Mouse (Mus musculus) natural killer cell, adult 2 months (primary cell): ENCODE results near the gene Myog.
A peak's percentile ranks its signal among the peaks of the same experiment; 100 is the strongest.

Experiments
- DNase-seq, 2 experiments: peaks; one replicate each; pipeline ENCODE4 v3.0.0; 2022; ENCODE audit warnings: low spot score in 2 of 2

Gene Myog

GRCm38 (mm10) chr1:134320691-134321301, 31.0 kb downstream of the Myog start:
- DNase-seq: no peak

DNA sequence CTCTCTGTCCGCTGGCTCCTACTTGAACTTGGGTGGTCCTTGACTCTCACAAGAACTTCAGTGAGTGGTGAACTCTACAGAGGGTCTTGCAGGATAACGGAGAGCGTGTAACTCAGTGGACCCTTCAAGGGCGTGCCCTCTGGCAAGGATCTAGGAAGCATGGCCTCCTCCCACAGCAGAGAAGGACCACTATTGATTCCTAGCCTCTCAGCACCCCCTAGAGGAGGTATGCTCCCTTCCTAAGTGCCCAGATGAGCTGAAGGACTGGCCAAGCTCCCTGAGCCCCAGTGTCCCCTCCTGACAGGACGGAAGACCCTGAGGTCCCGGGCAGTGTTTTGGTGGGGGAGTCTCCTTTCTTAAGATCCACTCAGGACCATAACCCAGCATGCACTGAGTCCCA, 32.8 kb downstream of the Myog start:
- DNase-seq: no peak

GRCm38 (mm10) chr1:134326841-134327346, 37.1 kb downstream of the Myog start:
- DNase-seq: no peak

GRCm38 (mm10) chr1:134331879-134332635, 42.3 kb downstream of the Myog start:
- DNase-seq: peak; percentile 38 to 63

DNA sequence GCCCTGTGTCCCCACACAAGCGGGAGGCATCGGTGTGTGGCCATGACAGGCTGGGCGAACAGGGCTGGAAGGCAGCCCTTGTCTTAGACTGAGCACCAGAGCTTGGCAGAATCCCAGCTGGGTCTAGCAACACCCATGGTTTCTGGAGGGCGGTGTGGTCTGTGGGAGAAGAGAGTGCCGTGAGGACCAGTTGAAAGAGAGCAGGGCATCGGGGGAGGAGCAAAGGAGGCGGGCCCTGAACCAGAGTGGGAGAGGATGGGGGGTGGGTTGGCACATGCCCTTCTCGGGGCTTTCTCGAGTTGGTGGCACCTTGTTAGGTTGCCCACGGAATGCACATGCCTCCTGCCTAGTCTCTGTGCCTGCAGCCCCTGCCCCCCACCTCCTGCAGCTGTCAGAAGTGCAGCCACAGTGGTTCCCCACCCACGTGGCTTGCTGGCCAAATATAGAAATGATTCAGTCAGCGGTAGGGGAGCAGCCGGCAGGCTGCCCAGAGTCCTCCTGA, 43.0 kb downstream of the Myog start, which contains the start of gene Ppfia4:
Gene Ppfia4, minus strand, starts transcription at position 159 of the 502 bp plus-strand sequence.
- DNase-seq: peak in 1 of 2 experiments; percentile 24

DNA sequence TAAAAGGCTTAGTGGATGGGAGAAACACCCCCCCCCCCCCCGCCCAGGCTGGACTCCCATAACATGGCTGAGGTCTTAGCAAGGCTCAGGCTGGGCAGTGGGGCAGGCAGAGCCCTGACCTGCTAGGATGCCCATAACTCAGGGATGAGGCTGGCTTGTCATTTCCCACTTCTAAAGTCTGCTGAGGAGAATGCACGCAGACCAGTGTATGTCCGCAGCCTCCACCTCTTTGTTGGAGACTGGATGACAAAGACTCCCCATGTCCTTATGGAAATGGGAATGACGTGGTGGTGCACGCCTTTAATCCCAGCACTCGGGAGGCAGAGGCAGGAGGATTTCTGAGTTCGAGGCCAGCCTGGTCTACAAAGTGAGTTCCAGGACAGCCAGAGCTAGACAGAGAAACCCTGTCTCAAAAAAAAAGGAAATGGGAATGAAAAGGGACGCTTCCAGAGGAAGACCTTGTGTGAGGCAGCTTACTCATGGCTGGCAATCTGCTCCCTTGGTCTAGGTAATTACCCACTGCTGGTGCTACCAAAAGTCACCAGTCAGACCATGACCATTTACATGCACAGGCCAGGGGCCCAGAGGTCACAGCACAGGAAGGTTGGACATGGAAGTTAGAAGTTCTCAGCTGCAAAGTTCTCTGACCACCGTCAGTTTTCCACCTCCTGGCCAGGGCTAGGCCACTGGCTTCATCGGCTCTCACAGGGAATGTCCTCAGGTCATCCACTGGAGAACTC, 43.8 kb downstream of the Myog start:
- DNase-seq: no peak

- no peak for DNase-seq
Observed at GRCm38 (mm10) chr1:134334111-134334827, 44.5 kb downstream of the Myog start.

DNA sequence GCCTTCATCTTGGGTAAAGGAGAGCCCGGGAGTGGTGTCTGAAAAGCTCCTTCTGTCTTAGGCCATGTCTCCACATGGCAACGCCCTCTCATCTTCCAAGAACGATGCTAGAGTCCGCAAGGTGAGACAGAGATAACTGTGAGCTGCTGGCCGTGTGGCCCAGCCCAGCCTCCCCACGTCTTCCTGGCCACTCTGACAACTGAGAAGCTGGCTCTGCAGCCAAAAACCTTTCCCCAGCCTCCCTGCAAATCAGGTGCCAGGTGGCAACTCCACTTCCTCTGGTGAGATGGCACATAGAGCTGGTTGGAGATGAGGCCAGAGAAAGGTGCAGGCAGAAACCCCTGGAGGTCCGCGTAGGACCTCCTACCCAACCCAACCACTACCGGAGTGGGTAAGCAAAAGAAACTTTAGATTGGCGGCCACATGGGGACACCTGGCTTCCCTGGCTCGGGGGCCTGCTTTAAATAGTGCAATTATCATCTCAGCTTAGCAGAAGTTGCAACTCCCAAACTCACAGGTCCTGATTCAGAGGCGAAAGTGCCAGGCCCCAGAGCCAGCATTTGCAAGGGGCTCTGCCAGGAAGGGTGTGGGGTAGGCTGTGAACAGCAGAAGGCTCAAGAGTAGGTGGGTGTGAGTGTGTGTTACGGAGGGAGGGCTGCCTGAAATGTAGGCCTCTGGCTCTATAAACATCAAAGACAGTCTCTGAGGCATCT, 45.6 kb downstream of the Myog start:
- no peak for DNase-seq

- DNase-seq: no peak
Observed at GRCm38 (mm10) chr1:134335924-134336810, 46.4 kb downstream of the Myog start.

DNA sequence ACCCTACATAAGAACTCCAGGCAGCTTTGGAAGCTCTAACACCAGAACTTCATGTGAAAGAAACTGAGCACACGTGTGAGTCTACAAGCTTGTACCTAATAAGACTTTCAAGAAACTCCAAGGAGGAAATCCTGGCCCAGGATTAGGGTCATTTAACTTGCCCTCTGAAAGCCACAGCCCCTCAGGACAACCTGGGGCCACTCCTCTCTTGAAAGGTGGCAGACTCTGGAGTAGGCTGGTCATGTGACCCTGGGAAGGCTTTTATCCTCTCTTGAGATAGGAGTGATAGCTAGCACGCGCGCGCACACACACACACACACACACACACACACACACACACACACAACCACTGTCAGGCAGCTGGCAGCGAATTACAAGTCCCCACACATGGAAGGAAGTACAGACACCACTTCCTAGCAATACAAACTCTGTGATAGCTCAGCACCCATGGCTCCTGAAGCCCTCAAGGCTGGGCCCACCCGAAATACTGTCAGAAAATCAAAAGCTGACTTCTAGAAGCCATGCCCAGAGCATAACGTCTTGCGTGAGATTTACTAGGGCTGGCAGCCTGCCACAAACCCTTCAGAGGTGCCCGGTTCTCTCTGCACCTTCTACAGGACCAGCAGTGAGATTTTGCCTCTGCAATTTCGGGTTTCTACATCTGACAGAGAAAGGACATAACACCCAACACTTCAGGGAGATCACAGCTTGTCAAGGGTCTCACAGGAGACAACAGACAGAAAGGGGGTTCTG, 47.3 kb downstream of the Myog start:
- DNase-seq: no peak

DNA sequence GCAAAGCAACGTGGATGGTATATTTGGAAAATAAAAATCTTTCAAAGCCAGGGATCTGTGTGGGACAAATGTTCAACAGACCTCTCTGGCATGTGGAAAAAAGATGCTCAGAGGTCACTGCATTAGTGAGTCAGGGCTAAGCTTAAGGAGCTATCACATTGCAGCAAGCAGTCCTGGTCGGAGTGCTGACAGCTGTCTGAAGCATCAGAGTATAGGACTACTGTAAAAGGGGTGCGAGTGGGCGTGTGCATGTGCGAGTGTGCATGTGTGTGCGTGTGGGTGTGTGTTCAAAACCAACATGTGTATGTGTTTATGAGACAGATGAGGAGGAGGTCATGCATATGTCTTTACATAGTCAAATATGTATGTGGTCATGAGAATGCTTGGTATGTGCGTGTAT, 49.4 kb downstream of the Myog start:
- DNase-seq: no peak

GRCm38 (mm10) chr1:134339757-134340619, 50.2 kb downstream of the Myog start:
- no peak for DNase-seq

- DNase-seq: no peak
Observed at GRCm38 (mm10) chr1:134341641-134342277, 52.0 kb downstream of the Myog start.
